Mouse (Mus musculus) lung, adult 2 months (tissue): Measurements from ENCODE around the gene Tnfsf13b.

ENCODE experiments used
- CTCF ChIP-seq: fragments of 200-500 bp; IDR thresholded peaks from 2 replicates; pipeline ENCODE4 v1.5.1; 2011; ENCODE audit warnings: mild to moderate bottlenecking, low read length, control low read depth; ENCODE audit not compliant: insufficient read depth
- POLR2A ChIP-seq: fragments of 200-500 bp; IDR thresholded peaks from 2 replicates; pipeline ENCODE4 v1.6.1; 2011; ENCODE audit warnings: low read depth, mild to moderate bottlenecking, control low read depth, low read length, borderline replicate concordance; ENCODE audit errors: extremely low read depth

DNA sequence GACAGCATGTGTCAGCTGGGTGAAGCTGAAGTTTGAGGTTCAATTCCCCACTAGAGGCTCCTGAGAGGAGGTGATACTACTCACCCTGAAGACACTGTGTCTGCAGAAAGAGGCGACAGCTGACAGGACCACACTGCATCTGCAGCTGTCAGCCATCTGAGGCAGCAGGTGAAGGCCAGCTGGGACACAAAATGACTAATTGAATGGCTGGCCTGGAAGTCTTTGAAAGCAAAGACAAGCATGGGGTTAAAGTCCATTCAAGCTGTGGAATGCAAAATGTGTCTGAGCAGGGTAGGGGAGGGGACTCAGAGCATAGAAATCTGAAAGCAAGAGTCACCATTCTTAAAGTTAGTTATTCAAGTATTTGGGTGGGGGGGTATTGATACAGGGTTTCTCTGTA is 54.7 kb downstream of the Tnfsf13b start:
- no peak for TF ChIP-seq CTCF
- no peak for TF ChIP-seq POLR2A
